Mouse (Mus musculus): ENCODE measurements at regions not wholly inside any gene's neighbourhood (a gene's known extent, or its start where the extent isn't known, plus 50 kb on each side); places are given as distances from the start of the nearest gene placed in this dataset.

DNA sequence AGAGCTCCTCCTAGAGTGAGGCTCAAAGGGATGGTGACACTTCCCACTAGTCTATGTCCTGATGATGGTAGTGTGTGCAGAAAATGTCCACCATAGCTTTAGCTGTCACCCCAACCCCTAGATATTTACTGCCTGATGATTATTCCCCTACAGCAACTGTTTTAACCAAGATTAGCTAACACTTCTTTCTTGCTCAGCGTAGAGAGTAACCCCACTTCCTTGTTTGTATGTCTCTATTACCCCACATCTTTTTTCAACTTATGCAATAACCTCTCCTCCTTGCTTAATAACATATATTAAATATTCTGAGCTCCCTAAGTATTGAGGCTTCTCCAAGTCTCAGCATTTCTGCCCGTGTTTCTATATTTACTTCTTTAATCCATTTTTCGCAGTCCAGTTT lies 404.2 kb upstream of the Cntn3 start:
- in situ Hi-C loops (cut with MboI; ENCODE audit: unreplicated experiment in 2 of 2) = no loop called here

DNA sequence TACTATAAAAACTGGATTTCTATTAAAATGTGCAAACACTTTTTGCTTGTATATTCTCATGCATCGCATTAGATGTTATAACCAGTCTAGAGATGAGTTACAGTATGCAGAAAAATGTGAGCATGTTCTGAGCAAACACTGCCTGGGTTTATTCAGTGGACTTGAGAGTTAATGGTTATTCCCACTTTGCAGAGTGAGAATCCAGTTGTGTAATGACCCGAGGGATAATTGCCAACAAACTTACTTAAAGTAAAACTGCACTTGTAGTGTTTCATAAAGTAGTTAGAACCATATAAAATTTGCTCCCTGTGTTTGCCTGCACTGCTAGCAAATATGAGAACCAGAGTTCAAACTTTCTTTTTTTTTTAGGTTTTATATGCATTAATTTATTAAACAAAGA lies 450.4 kb upstream of the Cntn3 start:
- in situ Hi-C loops (cut with MboI; ENCODE audit: unreplicated experiment in 2 of 2) = no loop called here

DNA sequence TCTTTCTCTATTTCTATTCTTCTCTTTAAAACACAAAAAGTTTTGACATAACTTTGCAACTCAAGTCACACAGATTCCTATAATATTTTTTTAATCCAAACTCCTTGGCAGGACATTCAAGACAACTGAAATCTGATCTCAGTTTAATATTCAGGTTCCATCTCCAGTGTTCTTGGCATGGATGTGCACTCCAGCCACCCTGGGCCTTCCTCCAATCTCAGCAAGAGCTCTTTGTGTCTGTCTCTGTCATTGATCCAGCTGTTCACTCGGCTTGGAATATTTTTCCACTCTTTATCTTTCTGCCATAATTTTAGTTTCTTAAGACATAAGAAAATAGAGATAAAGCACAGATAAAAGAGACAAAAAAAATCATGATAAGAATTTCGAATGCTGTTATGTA lies 451.1 kb upstream of the Cntn3 start:
- in situ Hi-C loops (cut with MboI; ENCODE audit: unreplicated experiment in 2 of 2) = no loop called here

DNA sequence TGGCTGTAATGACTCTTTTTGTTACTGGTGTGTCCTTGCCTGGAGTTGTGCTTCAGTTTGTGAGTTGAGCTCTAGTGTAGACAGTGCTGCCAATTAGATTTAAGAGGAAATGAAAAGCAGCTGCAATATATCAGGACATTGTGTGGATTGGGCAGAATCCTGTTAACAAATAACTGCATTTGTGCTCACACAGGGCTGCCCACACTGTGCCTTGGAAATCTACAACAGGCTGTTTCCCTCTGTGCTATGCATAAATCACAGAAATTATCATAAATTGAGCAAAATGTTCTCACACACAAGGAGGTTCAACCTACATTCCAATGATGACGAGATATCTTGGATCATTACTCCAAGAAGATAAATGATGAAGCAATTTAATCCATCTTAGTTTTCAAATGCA lies 455.2 kb upstream of the Cntn3 start:
- in situ Hi-C loops (cut with MboI; ENCODE audit: unreplicated experiment in 2 of 2) = no loop called here

DNA sequence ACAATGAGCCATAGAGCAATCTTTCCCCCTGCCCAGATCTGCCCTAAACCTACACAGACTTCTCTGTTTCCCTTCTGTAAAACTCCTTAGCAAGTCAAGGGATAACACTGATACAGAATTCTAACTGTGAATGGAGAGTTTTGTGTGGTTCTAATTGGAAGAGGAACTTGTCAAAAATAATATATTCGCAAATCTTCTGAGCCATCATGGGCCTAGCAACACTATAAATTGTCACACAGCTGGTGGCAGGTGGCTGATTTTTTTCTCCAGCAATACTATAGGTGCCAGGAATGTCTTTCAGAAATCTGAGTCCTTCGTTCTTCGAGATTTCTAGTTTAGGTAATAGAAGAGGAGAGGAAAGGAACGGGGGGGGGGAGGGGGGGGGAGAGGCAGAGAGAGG lies 460.5 kb upstream of the Cntn3 start:
- in situ Hi-C loops (cut with MboI; ENCODE audit: unreplicated experiment in 2 of 2) = no loop called here

DNA sequence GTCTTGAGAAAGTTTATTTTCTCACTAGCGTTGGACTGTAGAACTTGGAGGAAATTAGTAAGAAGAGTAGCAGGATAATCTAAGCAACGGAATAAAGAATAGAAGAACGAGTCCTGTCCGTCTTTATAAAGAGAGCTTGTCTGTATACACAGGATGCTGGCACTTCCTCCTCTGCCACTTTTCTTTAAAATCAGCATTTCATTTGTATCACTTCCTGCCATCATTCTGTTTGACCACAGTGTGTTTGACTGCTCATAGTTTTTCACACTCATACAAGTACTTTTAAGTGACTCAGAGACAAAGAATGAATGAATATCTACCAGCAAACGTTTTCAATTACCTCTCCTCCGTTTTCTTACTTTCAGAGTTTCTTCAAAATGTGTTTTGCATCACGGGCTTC lies 461.0 kb upstream of the Cntn3 start:
- in situ Hi-C loops (cut with MboI; ENCODE audit: unreplicated experiment in 2 of 2) = no loop called here

DNA sequence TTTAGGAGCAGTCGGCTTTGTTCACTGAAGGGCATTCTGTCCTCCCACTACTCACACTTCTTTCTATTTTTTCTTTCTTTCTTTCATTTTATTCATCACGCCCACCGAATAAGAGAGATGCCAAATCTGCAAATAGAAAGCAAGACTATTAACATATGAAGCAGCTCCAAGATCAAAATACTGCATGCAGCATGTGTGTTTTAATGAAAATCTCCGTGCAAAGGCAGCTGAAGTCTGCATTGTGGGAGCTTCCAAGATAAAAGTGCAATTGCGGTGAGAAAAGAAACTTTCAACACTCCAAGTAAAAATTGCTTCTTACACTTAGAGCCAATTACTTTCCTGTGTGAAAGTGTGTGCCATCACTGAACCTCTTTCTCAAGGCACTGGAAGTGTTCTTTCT lies 449.8 kb upstream of the Chl1 start:
- in situ Hi-C loops (cut with MboI; ENCODE audit: unreplicated experiment in 2 of 2) = no loop called here

DNA sequence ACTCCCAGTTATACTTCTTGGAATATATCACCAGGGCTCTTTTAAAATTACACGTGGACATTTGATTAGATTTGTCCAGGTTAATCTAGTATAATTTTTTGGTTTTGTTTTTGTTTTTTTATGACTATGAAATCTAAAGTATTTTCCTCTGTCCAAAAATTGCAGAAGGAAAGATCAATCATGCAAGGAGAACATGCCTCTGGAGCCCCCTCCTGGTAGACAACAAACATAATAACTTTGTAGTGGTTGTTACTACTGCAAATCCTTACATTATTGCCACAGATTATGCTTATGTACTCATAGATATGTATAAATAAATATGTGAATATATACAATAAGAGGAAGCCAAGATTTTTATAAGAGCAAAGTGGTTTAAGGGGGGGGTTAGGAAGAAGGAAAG lies 404.2 kb upstream of the Chl1 start:
- in situ Hi-C loops (cut with MboI; ENCODE audit: unreplicated experiment in 2 of 2) = no loop called here

DNA sequence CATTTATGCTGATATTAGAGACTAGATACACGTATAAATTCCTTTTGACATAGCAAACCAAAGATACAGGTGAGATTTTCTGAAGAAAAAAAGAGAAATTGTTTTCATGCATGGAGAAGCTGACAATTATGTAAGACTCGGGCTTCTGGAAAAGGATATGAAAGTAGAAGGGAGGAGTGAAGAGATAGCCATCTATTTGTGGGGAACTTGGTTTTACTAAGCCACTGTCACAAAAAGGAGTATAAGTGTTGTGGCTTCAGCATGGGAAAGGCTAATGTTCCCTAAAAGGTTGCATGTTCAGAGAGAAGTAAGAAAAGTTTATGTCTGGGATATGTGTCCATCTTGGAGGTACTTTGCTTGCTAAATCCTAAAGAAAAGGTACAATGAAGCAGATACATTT lies 390.8 kb upstream of the Chl1 start:
- in situ Hi-C loops (cut with MboI; ENCODE audit: unreplicated experiment in 2 of 2) = no loop called here

DNA sequence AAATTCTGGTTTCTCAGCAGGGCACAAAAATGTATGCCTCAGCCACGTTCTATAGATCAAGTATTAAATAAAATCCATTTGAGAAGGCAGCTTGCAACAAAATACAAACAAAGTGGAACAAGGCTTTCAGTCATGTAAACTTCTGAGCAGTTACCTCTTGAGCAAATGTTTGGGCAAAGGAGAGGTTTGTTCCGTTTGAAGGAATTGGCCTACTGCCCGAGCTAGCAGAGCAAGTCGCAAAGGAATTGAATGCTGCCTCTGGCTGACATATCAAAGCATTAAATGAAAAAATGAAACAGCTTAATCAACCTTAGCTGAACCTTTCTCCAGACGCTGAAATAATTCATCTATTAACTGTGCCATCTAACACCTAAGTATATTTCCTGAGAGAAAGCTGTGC lies 369.5 kb upstream of the Chl1 start:
- in situ Hi-C loops (cut with MboI; ENCODE audit: unreplicated experiment in 2 of 2) = no loop called here

DNA sequence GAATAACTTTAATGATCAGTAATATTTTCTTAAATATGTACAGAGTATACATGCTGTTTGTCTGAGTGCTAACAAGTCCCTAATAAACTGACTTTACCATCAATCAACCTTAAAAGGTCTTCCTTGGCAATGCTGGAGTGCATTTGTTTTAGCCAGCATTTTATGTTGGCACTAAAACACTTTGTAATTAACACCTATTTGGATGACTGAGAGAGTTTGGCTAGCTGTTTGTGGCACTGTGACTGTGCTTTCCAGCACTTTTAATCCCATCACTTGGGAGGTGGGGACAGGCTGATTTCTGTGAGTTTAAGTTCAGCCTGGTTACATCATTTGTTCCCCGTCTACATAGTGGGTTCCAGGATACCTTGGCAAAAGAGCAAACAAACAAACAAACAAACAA lies 332.5 kb upstream of the Chl1 start:
- in situ Hi-C loops (cut with MboI; ENCODE audit: unreplicated experiment in 2 of 2) = no loop called here

DNA sequence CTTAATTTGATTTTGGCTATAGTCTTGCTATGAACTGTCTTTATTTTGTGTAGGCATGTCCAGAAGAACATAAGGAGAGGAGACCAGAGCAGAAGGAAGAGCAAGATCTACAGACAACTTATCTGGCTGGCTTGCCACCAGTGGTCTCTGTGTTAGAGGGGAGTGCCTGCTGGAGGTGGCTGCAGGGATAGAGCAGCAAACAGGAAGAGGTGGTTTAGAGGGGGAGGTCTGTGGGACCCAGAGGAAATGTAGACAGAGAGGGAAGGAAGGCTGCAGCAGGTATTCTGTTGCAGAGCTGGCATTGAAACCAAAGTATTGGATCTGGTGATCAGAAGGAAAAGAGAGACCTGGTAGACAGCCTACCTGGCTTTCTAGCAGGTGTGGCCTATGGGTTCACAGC lies 327.0 kb upstream of the Chl1 start:
- in situ Hi-C loops (cut with MboI; ENCODE audit: unreplicated experiment in 2 of 2) = no loop called here

DNA sequence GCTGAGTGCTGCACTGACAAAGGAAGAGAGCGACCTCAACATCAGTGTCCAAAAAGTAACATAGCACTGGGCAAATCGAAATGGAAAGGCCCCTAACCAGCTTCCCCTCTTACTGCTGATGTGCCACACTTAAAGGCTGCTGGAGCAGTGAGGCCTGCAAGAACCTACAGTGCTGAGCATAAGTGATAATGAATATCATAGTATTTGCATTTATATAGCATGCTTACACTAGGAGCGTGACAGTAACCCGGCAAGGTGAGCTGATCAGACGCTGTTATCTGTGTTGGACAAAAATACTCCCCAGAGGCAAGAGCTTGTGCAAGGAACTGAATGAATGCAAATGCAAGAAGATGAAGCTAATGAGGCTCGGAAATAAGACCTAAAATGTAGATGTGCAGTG lies 313.5 kb upstream of the Chl1 start:
- in situ Hi-C loops (cut with MboI; ENCODE audit: unreplicated experiment in 2 of 2) = no loop called here

DNA sequence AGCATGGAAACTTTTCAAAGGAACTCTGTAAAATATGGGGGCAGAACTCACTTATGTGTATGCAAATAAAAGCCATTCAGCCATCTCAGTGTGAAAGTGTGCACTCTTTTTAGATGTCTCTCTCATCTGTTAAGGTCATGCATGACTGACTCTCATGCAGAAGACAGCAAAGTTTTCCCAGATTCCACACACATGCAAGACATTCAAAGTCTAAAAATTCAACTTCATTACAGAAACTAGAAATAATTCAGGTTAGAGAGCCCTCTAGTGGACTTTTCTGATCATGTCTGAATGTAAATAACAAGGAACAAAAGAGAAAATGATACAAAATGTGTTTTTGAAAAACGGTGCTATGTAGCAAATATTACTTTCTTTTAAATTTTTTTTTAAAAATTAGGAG lies 308.8 kb upstream of the Chl1 start:
- in situ Hi-C loops (cut with MboI; ENCODE audit: unreplicated experiment in 2 of 2) = no loop called here

DNA sequence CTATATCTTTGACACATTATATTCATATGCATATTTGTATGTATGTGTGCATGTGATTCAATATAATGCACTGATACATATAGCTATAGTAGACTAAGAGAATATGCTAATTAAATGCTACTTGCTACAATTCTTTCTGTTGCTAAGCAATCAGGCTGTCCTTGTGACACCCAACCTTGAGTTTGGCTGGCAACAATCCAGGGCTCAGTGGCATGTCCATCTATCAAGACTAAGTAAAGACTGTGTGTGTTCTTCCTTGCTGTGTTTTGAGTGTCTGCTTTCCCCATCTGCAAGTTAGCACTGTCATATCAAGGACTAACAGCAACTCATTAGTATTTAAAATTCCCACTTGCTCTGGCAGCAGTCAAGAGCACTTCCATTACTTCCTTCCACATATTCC lies 301.2 kb upstream of the Chl1 start:
- in situ Hi-C loops (cut with MboI; ENCODE audit: unreplicated experiment in 2 of 2) = no loop called here

DNA sequence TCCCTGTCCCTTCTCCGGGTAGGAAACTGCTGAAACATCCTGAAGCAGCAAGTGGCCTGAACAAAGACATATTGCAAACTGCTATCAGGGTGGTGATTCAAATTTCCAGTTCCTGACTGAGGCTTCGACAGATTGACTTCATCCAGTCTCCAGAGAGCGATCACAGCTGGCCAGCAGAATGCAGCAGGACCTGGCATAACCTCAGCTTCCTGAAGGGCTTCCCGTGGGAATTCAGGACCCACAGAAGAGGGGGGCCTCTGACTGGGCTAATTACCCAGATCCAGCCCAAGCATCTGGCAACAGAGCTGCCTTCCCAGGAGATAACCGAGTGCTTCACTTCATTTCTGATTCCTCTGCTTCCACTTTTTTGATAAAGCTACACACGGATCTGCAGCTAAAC lies 297.2 kb upstream of the Chl1 start:
- in situ Hi-C loops (cut with MboI; ENCODE audit: unreplicated experiment in 2 of 2) = no loop called here

DNA sequence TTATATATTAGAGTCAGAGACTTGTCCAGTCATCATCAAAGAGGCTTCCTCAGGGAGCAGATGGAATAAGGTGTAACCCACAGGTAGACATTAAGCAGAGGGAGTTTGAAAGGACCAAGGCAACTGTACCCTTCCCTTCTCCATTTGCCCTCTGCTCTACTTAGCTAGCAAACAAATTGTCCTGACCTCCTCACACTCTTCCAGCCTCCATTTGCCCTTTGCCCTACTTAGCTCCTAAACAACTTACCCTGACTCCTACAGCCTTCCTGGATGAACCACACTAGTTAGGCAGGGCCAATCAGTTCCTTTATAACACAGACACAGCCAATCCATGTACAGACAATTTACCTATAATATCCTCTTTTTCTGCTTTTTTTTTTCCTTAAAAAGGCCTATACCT lies 273.5 kb upstream of the Chl1 start:
- in situ Hi-C loops (cut with MboI; ENCODE audit: unreplicated experiment in 2 of 2) = no loop called here

DNA sequence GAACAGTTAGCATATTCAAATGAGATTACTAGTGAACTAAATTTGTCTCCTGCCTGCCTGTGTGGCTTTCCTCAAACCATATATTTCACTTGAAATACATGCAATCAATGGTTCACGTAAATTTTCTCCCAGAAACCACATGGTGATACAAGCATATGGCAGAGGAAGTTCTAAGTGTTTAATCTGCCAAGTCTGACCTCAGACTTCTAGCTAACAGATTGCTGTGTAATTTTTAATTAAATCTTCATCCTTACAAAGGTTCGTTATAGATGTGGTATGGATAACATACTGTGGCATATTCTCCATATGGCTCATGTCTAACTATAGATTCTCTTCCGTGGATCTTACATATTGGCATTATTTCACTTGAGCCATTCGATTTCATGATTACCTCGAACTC lies 241.4 kb upstream of the Chl1 start:
- in situ Hi-C loops (cut with MboI; ENCODE audit: unreplicated experiment in 2 of 2) = no loop called here

DNA sequence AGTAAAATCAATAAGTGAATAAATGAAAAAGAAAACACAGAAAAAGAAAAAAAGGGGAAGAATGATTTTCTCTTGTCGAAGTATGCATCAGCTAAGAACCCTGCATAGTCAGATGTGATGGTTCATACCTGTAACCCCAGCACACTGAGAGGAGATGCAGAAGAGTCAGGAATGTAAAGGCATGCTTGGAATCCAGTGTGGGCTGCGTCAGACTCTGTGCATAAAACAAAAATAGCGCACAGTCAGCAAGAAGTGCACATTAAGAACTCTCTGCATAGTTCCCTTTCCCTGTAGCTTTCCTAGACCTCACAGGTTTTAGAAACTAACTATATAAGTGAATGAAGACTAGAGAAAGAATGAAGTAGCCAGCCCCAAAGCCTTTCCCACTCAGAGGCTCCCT lies 238.2 kb upstream of the Chl1 start:
- in situ Hi-C loops (cut with MboI; ENCODE audit: unreplicated experiment in 2 of 2) = no loop called here

DNA sequence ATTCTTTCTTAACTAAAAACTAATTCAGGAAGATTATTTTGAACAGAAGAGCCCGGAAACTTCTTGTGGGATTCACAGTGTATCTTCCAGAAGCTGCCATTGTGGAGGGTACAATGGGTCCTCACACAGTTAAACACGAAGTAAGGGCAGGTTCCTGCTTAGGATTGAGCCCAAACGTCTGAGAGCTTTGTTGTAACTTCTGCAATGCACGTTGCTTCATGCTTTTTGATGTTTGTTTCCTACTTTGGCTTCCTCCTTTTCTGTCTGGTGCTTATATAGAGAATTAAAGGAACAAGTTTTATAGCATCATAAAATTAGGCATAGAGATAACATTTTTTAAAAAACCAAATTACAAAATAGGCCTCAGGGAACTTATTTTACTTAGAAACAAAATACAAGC lies 235.3 kb upstream of the Chl1 start:
- in situ Hi-C loops (cut with MboI; ENCODE audit: unreplicated experiment in 2 of 2) = no loop called here

DNA sequence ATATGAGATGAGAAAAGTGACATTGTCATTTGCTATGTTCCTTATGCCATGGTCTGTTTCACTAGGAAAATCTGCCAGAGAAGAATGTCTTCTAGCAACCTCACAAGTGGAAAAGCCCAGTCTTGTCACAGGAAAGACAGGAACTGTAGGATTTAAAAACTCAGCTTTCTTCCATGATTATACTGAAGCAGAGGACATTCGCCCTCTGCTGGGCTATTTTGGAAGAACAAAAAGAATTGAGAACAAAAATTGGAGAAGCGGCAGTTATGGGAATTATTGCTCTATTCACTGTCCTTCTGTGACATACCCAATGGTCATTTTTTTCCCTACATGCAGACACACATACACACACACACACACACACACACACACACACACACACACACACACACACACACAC lies 234.9 kb upstream of the Chl1 start:
- in situ Hi-C loops (cut with MboI; ENCODE audit: unreplicated experiment in 2 of 2) = no loop called here

DNA sequence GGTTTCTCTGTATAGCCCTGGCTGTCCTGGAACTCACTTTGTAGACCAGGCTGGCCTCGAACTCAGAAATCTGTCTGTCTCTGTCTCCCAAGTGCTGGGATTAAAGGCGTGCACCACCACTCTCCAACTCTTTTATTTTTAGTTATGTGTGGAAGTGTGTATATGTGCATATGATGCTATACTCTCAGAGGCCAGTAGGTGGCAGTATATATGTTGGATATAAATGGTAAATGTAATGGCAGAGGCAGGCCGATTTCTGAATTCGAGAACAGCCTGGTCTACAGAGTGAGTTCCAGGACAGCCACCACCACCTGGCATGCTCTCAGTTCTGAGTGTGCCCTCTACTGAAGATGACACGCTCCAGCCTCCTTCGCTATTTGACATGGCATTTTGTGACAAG lies 214.4 kb upstream of the Chl1 start:
- in situ Hi-C loops (cut with MboI; ENCODE audit: unreplicated experiment in 2 of 2) = no loop called here

DNA sequence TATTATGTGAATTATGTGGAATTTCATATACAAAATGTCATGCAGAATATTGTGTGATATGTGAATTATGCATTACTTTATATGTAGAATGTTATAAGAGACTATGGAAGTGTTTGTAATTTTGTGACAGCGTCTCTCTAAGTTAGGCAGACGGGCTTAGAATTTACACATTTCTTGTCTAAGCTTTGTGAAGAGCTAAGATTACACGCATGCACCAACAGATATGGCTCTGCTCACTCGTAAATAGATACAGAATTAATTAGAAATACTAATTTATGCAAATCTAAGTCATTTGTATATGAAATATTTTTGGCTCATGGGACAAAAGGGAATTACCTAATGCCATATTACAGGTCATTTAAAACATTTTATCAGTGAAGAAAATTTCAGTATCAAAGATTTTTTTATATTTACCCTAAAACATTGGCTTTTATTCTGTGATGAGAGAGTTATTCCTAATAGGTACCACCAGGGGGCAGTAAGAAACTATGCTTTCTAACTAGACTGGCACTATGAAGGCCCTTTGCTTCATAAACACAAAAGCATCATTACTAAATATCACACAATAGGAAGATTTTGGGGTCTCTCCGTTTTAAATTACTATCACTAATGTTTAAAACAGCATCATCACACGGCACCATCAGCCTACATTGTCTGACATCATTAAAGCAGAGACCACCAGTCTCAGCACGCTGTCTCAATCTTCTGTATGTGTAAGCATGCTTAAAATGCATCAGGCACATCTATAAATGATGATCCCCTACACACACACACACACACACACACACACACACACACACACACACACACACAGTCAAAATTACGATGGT lies 203.8 kb upstream of the Chl1 start:
- in situ Hi-C loops (cut with MboI; ENCODE audit: unreplicated experiment in 2 of 2) = loop anchor here (5.0 kb wide), 1 partner anchor 376 kb away; no protein-coding TSS in a partner anchor
